Mouse (Mus musculus): ENCODE measurements around the gene Abca3.

DNA sequence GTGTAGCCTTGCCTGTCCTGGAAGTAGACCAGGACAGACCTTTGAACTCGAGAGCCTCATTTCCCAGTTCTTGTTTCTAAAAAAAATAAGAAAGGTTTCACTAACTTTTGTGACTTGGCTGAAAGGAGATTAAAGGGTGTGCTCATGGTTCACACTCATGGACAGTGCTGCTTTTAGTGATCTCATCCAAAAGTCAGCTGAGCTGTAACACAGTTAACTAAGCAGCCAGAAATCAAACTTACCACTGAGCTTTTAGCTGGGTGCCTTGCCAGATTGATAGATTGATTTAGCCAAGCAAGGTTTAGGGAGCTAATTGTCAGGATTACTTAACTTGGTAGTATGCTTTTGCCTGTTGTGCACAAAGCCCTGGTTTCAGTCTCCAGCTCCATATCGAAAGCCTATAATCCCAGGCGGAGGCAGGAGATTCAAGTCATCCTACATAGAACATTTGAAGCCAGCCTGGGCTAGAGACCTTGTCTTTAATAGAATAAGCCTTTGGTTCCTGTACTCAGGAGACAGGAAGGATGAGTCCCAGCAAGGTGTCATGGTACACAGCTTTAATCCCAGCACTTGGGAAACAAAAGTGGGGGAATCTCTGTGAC is 64.4 kb downstream of the Abca3 start:
- TF ChIP-seq POLR2A (IDR thresholded peaks at IDR 0.05; ENCODE audit: low read depth, low read length) (no peak), CTCF (IDR thresholded peaks at IDR 0.05; ENCODE audit: extremely low read depth, insufficient read depth, insufficient read length, insufficient replicate concordance) (no peak)
